Mouse (Mus musculus): ENCODE measurements around the gene A130010J15Rik. TPM values are rescaled to one million over a fixed set of nuclear protein-coding genes. Genes with fewer than 3 reads are reported as not detected.

Gene A130010J15Rik
- total RNA-seq, 1 experiment from 2014 or later: 15.4 TPM

GRCm38 (mm10) chr1:193151134-193151533 lies 16.7 kb upstream of the A130010J15Rik start:
- ATAC-seq (replicated peaks; ENCODE audit: insufficient number of reproducible peaks, low FRiP score, low TSS enrichment, poor library complexity, severe bottlenecking): no peak

- no peak for ATAC-seq (replicated peaks; ENCODE audit: insufficient number of reproducible peaks, low FRiP score, low TSS enrichment, poor library complexity, severe bottlenecking)
Measured at GRCm38 (mm10) chr1:193152872-193153271, 15.0 kb upstream of the A130010J15Rik start, which contains the start of gene Irf6. Irf6 (plus strand) TSS chr1:193153111.

- ATAC-seq (replicated peaks; ENCODE audit: insufficient number of reproducible peaks, low FRiP score, low TSS enrichment, poor library complexity, severe bottlenecking): no peak
Measured at GRCm38 (mm10) chr1:193153561-193153960, 14.3 kb upstream of the A130010J15Rik start.

GRCm38 (mm10) chr1:193156316-193157110 lies 11.3 kb upstream of the A130010J15Rik start:
- no peak for ATAC-seq (replicated peaks; ENCODE audit: insufficient number of reproducible peaks, low FRiP score, low TSS enrichment, poor library complexity, severe bottlenecking)

- ATAC-seq (replicated peaks; ENCODE audit: insufficient number of reproducible peaks, low FRiP score, low TSS enrichment, poor library complexity, severe bottlenecking): no peak
Measured at GRCm38 (mm10) chr1:193157111-193157492, 10.7 kb upstream of the A130010J15Rik start.

GRCm38 (mm10) chr1:193159163-193159562 lies 8.7 kb upstream of the A130010J15Rik start:
- no peak for ATAC-seq (replicated peaks; ENCODE audit: insufficient number of reproducible peaks, low FRiP score, low TSS enrichment, poor library complexity, severe bottlenecking)

- ATAC-seq (replicated peaks; ENCODE audit: insufficient number of reproducible peaks, low FRiP score, low TSS enrichment, poor library complexity, severe bottlenecking): no peak
Measured at GRCm38 (mm10) chr1:193159613-193160012, 8.2 kb upstream of the A130010J15Rik start.

GRCm38 (mm10) chr1:193160317-193161032 lies 7.4 kb upstream of the A130010J15Rik start:
- peak; percentile 79 for ATAC-seq (replicated peaks; ENCODE audit: insufficient number of reproducible peaks, low FRiP score, low TSS enrichment, poor library complexity, severe bottlenecking)

GRCm38 (mm10) chr1:193169228-193169627 lies 1.4 kb downstream of the A130010J15Rik start:
- no peak for ATAC-seq (replicated peaks; ENCODE audit: insufficient number of reproducible peaks, low FRiP score, low TSS enrichment, poor library complexity, severe bottlenecking)

- no peak for ATAC-seq (replicated peaks; ENCODE audit: insufficient number of reproducible peaks, low FRiP score, low TSS enrichment, poor library complexity, severe bottlenecking)
Measured at GRCm38 (mm10) chr1:193169856-193170255, 2.0 kb downstream of the A130010J15Rik start.

- ATAC-seq (replicated peaks; ENCODE audit: insufficient number of reproducible peaks, low FRiP score, low TSS enrichment, poor library complexity, severe bottlenecking): peak; percentile 93
Measured at GRCm38 (mm10) chr1:193172991-193173809, 5.4 kb downstream of the A130010J15Rik start.

- no peak for ATAC-seq (replicated peaks; ENCODE audit: insufficient number of reproducible peaks, low FRiP score, low TSS enrichment, poor library complexity, severe bottlenecking)
Measured at GRCm38 (mm10) chr1:193173810-193174129, 5.9 kb downstream of the A130010J15Rik start.

- no peak for ATAC-seq (replicated peaks; ENCODE audit: insufficient number of reproducible peaks, low FRiP score, low TSS enrichment, poor library complexity, severe bottlenecking)
Measured at GRCm38 (mm10) chr1:193174143-193174733, 6.4 kb downstream of the A130010J15Rik start.

- no peak for ATAC-seq (replicated peaks; ENCODE audit: insufficient number of reproducible peaks, low FRiP score, low TSS enrichment, poor library complexity, severe bottlenecking)
Measured at GRCm38 (mm10) chr1:193181104-193181503, 13.3 kb downstream of the A130010J15Rik start.

- no peak for ATAC-seq (replicated peaks; ENCODE audit: insufficient number of reproducible peaks, low FRiP score, low TSS enrichment, poor library complexity, severe bottlenecking)
Measured at GRCm38 (mm10) chr1:193188257-193188656, 20.4 kb downstream of the A130010J15Rik start.

GRCm38 (mm10) chr1:193189151-193189621 lies 21.3 kb downstream of the A130010J15Rik start:
- no peak for ATAC-seq (replicated peaks; ENCODE audit: insufficient number of reproducible peaks, low FRiP score, low TSS enrichment, poor library complexity, severe bottlenecking)

- no peak for ATAC-seq (replicated peaks; ENCODE audit: insufficient number of reproducible peaks, low FRiP score, low TSS enrichment, poor library complexity, severe bottlenecking)
Measured at GRCm38 (mm10) chr1:193189771-193190170, 21.9 kb downstream of the A130010J15Rik start.

GRCm38 (mm10) chr1:193191675-193192283 lies 23.9 kb downstream of the A130010J15Rik start:
- ATAC-seq (replicated peaks; ENCODE audit: insufficient number of reproducible peaks, low FRiP score, low TSS enrichment, poor library complexity, severe bottlenecking): peak; percentile 57

All from monocyte, adult 5-6 weeks (primary cell).